ENCODE assay signal across 8 mouse cellular contexts in genomic region chr2:77945596-77946485, GRCm38 (mm10). TPM values are rescaled to one million over a fixed set of nuclear protein-coding genes. Genes with fewer than 3 reads are reported as not detected.
A peak's percentile ranks its signal among the peaks of the same experiment; 100 is the strongest.
DNase-seq lines count a peak whose midpoint lies in the region; ATAC-seq lines count a peak whose summit lies in the region.

Cwc22 (minus strand) TSS chr2:77946375.

- intact Hi-C loops in gastrocnemius, postnatal 14 days (cut with DNase I; ENCODE audit: low total_unique reads) = no loop called here
- intact Hi-C loops in left cerebral cortex, postnatal 10 days (cut with DNase I) = no loop called here

- peak; percentile 87 to 96 for DNase-seq in adrenal gland, adult (ENCODE audit: inconsistent age in 2 of 2, low spot score in 1 of 2)
- peak; percentile 98 for DNase-seq in embryo, embryonic 10.5 days (ENCODE audit: low spot score)
- DNase-seq in gastrocnemius, postnatal 14 days = peak; percentile 91
- peak; percentile 92 to 95 for DNase-seq in left cerebral cortex, postnatal 10 days (ENCODE audit: extremely low spot score in 1 of 2, low spot score in 2 of 2)
- DNase-seq in right cerebral cortex, postnatal 25 days = peak; percentile 85
- peak; percentile 70 to 92 for DNase-seq in urinary bladder, postnatal 4 days (ENCODE audit: low spot score in 2 of 2)

- ATAC-seq in inflammation-experienced regulatory T-cells, adult 6 months = peak; percentile 98
- ATAC-seq in megakaryocyte-erythroid progenitor cell, adult 5-6 weeks (replicated peaks; ENCODE audit: low FRiP score, low TSS enrichment, poor library complexity, severe bottlenecking) = peak; percentile 97

RNA-seq across cellular contexts. Expression of gene Cwc22, which starts in this region (rescaled TPM):
- 10 to 100 TPM; 12.8 to 13.8 TPM for total RNA-seq in gastrocnemius, postnatal 14 days (2021)
- 10 to 100 TPM; 46.6 to 49.8 (median 48.4) TPM for polyA plus RNA-seq in inflammation-experienced regulatory T-cells, adult 6 months (2017; shearing (Covaris generic))
- total RNA-seq in left cerebral cortex, postnatal 10 days (2021) = 10 to 100 TPM; 23.7 to 23.9 TPM
- 54.6 and 59.3 TPM in 2 replicates for total RNA-seq in megakaryocyte-erythroid progenitor cell, adult 5-6 weeks (2014; fragmentation: Nextera tagmentation)
- 140 and 163 TPM in 2 replicates for total RNA-seq in megakaryocyte-erythroid progenitor cell, adult 5-6 weeks (2017)

Comparison
In these comparisons a context has a peak if more than half of its experiments do, and no peak if none do; other contexts are left out.
1. Peak in every context shown above with its lines: DNase-seq and ATAC-seq.